Mouse (Mus musculus) cortical plate, adult 2 months (tissue): ENCODE measurements at regions not wholly inside any gene's neighbourhood (a gene's known extent, or its start where the extent isn't known, plus 50 kb on each side); places are given as distances from the start of the nearest gene placed in this dataset.

ENCODE experiments used
- CTCF ChIP-seq: fragments of 200-500 bp; IDR thresholded peaks from 2 replicates; pipeline ENCODE4 v1.5.1; 2011; ENCODE audit warnings: mild to moderate bottlenecking, control low read depth, low read length; ENCODE audit not compliant: insufficient read depth; ENCODE audit errors: extremely low read depth
- POLR2A ChIP-seq: fragments of 200-500 bp; IDR thresholded peaks from 2 replicates; pipeline ENCODE4 v1.6.1; 2011; ENCODE audit warnings: mild to moderate bottlenecking, low read length, control low read depth; ENCODE audit not compliant: insufficient read depth; ENCODE audit errors: extremely low read depth

DNA sequence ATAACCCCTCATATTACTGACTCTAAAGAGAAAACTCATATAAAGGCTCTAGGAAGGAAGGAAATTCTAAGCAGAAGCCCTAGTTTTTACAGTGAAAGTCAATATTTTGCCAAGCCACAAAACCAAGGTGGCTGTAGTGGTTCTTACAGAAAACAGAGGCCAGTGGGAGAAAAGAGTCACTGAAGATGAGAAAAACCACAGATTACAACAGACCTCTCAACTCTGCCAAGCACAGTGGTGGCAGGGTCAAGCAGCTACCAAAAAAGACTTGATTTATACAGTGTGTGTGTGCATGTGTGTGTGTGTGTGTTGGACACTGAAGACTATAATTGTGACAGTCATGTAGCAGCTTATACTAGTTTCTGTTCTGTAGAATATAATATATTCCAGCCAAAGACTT is 136.4 kb upstream of the Rap2b start:
- TF ChIP-seq CTCF (no peak), POLR2A (no peak)
